Mouse (Mus musculus): ENCODE data around the gene Kcnmb1. TPM values are rescaled to one million over a fixed set of nuclear protein-coding genes. Genes with fewer than 3 reads are reported as not detected.

Kcnmb1 gene
- polyA plus RNA-seq, 1 experiment from 2014 or later = 2.1 TPM

DNA sequence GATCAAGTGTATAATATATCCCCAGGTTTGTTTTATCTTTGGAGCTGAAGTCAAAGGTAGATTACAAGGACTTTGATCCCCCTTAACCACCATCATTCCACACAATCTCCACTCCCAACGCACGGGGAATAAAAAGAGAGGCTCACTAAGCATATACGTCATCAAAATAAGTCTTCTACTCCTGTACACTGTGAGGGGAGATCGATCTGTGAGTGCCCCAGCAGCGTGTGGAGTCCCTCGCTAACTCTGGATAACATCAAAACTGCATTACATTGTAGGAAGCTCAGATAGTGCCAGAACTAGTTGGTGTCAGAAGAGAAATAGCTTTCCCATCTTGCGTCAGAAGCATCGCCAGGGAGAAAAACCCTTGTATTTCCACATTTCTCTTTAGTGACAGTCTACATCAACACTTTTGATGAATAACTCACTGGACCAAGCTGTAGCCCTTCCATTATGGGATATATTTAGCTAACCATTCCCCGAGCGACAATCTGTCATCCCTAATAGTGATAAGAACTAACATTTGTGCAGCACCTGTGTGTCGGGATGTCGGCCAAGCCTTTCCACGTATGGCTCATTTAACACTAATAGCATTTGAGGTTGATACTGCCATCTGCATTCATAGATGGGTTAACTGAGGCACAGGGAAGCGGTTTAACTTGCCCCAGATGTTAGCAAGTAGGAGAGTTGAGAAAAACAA is 11.7 kb downstream of the Kcnmb1 start:
- Histone ChIP-seq H3K4me2 (ENCODE audit: low read depth, low read length) (no peak overlapping the region), H3K27me3 (replicated peaks; ENCODE audit: control insufficient read depth, insufficient read depth, low read length) (no peaks in the 10 kb centered on the region), H3K9ac (ENCODE audit: low read depth, low read length) (no peak overlapping the region), H3K27ac (ENCODE audit: low read length) (no peak overlapping the region), H3K4me3 (ENCODE audit: low read length) (no peak overlapping the region), H3K9me3 (ENCODE audit: control insufficient read depth, low read length) (no peaks in the 10 kb centered on the region), H3K4me1 (ENCODE audit: control insufficient read depth, insufficient read depth, low read length) (no peaks in the 10 kb centered on the region; the same call in 1 of the 2 replicates), H3K36me3 (ENCODE audit: control insufficient read depth, insufficient read depth, low read length) (no peaks in the 10 kb centered on the region)
- WGBS = 51% methylated on average over 14 of the region's 14 CpGs
- ATAC-seq = 0 out of 2 replicates have a peak, but pooled peaks have one; percentile 52

DNA sequence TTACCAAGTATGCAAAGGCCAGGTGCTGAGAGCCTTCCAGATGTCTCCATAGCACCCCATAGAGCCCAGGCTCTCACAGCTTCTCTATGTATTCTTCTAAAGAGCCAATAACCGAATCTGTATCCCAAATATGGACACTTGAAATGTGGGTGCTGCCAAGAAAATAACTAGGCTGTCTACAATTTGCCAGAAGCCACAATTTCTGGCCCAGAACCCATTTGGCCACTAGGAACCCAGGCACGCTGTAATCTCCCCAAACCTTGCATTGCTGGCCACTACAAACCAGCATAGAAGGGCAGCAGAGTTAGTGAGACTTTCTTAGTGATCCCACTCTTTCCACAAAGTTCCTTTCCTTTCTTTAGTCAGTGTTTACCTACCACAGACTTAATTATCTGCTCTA is 12.3 kb downstream of the Kcnmb1 start:
- Histone ChIP-seq H3K27ac (ENCODE audit: low read length) (no peak overlapping the region), H3K9me3 (ENCODE audit: control insufficient read depth, low read length) (no peaks in the 10 kb centered on the region), H3K4me1 (ENCODE audit: control insufficient read depth, insufficient read depth, low read length) (no peaks in the 10 kb centered on the region), H3K9ac (ENCODE audit: low read depth, low read length) (no peak overlapping the region), H3K4me2 (ENCODE audit: low read depth, low read length) (no peak overlapping the region), H3K4me3 (ENCODE audit: low read length) (no peak overlapping the region), H3K36me3 (ENCODE audit: control insufficient read depth, insufficient read depth, low read length) (no peaks in the 10 kb centered on the region), H3K27me3 (replicated peaks; ENCODE audit: control insufficient read depth, insufficient read depth, low read length) (no peaks in the 10 kb centered on the region)
- 80% methylated on average over 2 of the region's 2 CpGs for WGBS
- ATAC-seq = no peak

DNA sequence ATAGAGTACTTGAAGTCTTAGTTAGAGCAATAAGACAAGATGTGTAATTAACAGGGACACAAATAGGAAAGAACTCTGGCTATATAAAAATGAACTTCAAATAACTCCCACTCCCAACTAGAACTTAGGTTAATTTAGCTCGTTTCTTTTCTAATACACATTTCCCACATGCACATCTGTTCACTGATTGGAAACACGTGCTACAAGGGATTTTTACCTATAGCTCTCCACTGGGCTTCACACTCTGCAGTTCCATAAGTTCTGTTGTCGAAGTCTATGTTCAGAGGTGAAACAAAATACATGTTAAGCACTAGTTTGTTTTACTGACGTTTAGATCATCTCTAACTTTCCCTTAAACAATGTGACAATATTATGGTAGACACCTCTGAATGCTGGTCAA is 17.3 kb downstream of the Kcnmb1 start:
- no peaks in the 10 kb centered on the region for H3K36me3 ChIP-seq (ENCODE audit: control insufficient read depth, insufficient read depth, low read length)
- no peaks in the 10 kb centered on the region for H3K9me3 ChIP-seq (ENCODE audit: control insufficient read depth, low read length)
- H3K27ac ChIP-seq (ENCODE audit: low read length) = no peak overlapping the region
- ATAC-seq = no peak
- no peak overlapping the region for H3K9ac ChIP-seq (ENCODE audit: low read depth, low read length)
- H3K4me3 ChIP-seq (ENCODE audit: low read length) = no peak overlapping the region
- H3K4me2 ChIP-seq (ENCODE audit: low read depth, low read length) = no peak overlapping the region
- no peaks in the 10 kb centered on the region for H3K4me1 ChIP-seq (ENCODE audit: control insufficient read depth, insufficient read depth, low read length)
- H3K27me3 ChIP-seq (replicated peaks; ENCODE audit: control insufficient read depth, insufficient read depth, low read length) = no peaks in the 10 kb centered on the region
- 74% methylated on average over 4 of the region's 4 CpGs for WGBS

DNA sequence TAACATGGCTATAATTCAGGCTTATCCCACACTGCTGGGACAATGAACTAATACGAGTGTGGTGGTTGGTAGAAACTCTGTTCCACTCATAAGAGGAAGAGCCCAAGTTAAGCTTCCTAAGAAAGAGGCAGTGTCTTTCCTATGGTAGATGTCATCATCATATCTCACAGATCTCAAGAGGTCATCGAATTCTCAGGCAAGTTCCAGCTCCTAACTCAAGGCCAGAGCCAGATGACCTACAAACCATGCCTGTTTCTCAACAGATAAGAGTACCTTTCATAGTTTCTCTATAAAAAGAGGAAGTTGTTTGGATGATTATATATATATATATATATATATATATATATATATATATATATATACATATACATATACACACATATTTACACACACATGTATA is 23.7 kb downstream of the Kcnmb1 start:
- Histone ChIP-seq H3K4me1 (ENCODE audit: control insufficient read depth, insufficient read depth, low read length) (no peaks in the 10 kb centered on the region), H3K4me3 (ENCODE audit: low read length) (no peak overlapping the region), H3K9ac (ENCODE audit: low read depth, low read length) (no peak overlapping the region), H3K4me2 (ENCODE audit: low read depth, low read length) (no peak overlapping the region), H3K36me3 (ENCODE audit: control insufficient read depth, insufficient read depth, low read length) (no peaks in the 10 kb centered on the region), H3K9me3 (ENCODE audit: control insufficient read depth, low read length) (no peaks in the 10 kb centered on the region), H3K27ac (ENCODE audit: low read length) (no peak overlapping the region), H3K27me3 (replicated peaks; ENCODE audit: control insufficient read depth, insufficient read depth, low read length) (no peaks in the 10 kb centered on the region)
- WGBS = 87% methylated on average over 2 of the region's 2 CpGs
- ATAC-seq = no peak

DNA sequence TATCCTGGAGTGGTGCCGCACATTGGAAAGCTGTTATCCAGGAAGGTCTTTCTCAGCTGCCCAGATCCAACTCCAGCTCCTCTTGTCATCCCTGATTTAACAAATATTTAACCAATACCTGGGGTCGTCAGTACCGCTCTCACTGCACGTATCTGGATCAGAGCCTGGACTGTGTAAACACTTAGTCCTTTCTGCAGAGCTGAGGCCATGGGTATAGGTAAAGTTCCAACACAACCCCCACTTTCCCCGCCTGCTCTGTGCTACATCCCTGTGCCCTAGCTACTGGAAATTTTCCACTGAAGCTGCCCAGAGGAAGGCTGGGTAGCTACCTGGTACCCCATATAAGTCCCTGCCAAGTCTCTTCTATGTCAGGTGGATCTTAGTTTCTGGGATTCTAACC is 27.2 kb downstream of the Kcnmb1 start:
- Histone ChIP-seq H3K4me2 (ENCODE audit: low read depth, low read length) (no peak overlapping the region), H3K27ac (ENCODE audit: low read length) (no peak overlapping the region), H3K27me3 (replicated peaks; ENCODE audit: control insufficient read depth, insufficient read depth, low read length) (no peaks in the 10 kb centered on the region), H3K4me1 (ENCODE audit: control insufficient read depth, insufficient read depth, low read length) (peaks cover 7% of the 10 kb centered on the region), H3K4me3 (ENCODE audit: low read length) (no peak overlapping the region), H3K36me3 (ENCODE audit: control insufficient read depth, insufficient read depth, low read length) (no peaks in the 10 kb centered on the region), H3K9me3 (ENCODE audit: control insufficient read depth, low read length) (no peaks in the 10 kb centered on the region), H3K9ac (ENCODE audit: low read depth, low read length) (no peak overlapping the region)
- WGBS = 42% methylated on average over 5 of the region's 5 CpGs
- no peak for ATAC-seq

DNA sequence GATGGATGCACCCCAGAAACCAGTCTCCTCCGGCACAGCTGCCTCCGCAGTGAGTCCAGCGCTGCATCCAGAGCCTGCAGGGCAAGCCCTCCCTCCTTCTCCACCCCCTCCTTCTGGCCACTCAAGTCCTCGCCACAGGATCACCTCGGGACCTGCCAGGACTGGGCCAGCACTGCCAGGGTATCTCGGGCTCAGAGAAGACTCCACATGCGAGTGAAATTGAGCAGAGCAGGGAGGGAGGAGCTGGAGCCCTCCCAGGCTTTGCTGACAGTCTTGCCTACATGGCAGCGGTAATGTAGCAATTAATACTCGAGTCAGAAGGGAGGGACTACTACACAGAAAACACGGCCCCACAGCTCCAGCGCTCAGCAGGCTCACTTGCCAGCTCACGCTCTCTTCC is 30.1 kb downstream of the Kcnmb1 start, which contains the start of gene Kcnip1:
Gene Kcnip1 (minus strand): TSS at position 215 of the 400 bp plus-strand sequence.
- peak within 1 kb of the TSS; percentile 35 for H3K4me2 ChIP-seq (ENCODE audit: low read depth, low read length)
- no peak within 1 kb of the TSS for H3K27ac ChIP-seq (ENCODE audit: low read length)
- no peaks in the 10 kb centered on the region for H3K36me3 ChIP-seq (ENCODE audit: control insufficient read depth, insufficient read depth, low read length)
- peak within 1 kb of the TSS; percentile 44; the same call in 1 of the 2 replicates for H3K9ac ChIP-seq (ENCODE audit: low read depth, low read length)
- H3K4me1 ChIP-seq (ENCODE audit: control insufficient read depth, insufficient read depth, low read length) = peaks cover 7% of the 10 kb centered on the region
- no peaks in the 10 kb centered on the region for H3K9me3 ChIP-seq (ENCODE audit: control insufficient read depth, low read length)
- peak within 1 kb of the TSS; percentile 26 for H3K4me3 ChIP-seq (ENCODE audit: low read length)
- no peaks in the 10 kb centered on the region for H3K27me3 ChIP-seq (replicated peaks; ENCODE audit: control insufficient read depth, insufficient read depth, low read length)
- peak; percentile 48 for ATAC-seq
- 18% methylated on average over 12 of the region's 12 CpGs for WGBS

DNA sequence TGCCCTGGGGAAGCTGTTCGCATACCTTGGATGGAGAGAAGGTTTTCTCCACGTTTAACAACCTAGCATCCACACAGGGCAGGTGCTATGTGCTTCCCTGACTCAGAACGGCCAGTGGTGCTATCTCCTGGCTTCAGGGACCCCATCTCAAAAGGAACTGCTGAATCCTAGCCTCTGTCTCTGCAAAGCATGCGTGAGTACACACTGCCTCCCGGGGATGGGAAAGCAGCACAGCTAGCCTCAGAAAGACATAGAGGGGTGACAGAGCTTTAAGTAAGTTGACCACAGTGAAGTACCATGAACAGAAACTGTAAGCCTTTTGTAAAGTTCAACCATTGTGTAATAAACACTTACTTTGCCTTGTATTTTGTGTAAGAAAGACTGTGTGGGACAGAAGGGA is 30.7 kb downstream of the Kcnmb1 start:
- no peaks in the 10 kb centered on the region for H3K36me3 ChIP-seq (ENCODE audit: control insufficient read depth, insufficient read depth, low read length)
- peaks cover 7% of the 10 kb centered on the region for H3K4me1 ChIP-seq (ENCODE audit: control insufficient read depth, insufficient read depth, low read length)
- WGBS = 50% methylated on average over 5 of the region's 5 CpGs
- no peak overlapping the region for H3K4me3 ChIP-seq (ENCODE audit: low read length)
- H3K9ac ChIP-seq (ENCODE audit: low read depth, low read length) = no peak overlapping the region; the same call in 1 of the 2 replicates
- H3K4me2 ChIP-seq (ENCODE audit: low read depth, low read length) = peak overlapping the region; percentile 2; the same call in 1 of the 2 replicates
- H3K9me3 ChIP-seq (ENCODE audit: control insufficient read depth, low read length) = no peaks in the 10 kb centered on the region
- no peaks in the 10 kb centered on the region for H3K27me3 ChIP-seq (replicated peaks; ENCODE audit: control insufficient read depth, insufficient read depth, low read length)
- no peak for ATAC-seq
- no peak overlapping the region for H3K27ac ChIP-seq (ENCODE audit: low read length)

DNA sequence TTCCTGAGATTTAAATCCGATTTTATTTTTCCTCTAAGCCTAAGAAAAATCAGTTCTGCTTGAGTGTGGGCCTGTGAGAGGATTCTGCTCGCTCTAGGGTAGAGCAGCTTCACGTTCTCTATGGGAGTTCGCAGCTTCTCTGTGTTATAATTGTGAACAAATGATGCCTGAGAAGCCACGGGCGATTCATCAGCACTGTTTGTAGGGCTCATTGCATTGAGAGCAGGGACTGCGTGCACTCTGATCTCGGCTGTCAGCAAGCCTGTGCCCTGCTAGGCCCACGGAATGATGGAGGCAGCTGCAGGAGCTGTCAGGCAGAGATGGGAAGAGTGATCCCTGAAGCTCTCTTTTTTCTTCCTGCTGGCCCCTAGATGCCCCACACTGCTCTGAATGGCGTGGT is 35.4 kb downstream of the Kcnmb1 start:
- no peak overlapping the region for H3K9ac ChIP-seq (ENCODE audit: low read depth, low read length)
- H3K9me3 ChIP-seq (ENCODE audit: control insufficient read depth, low read length) = no peaks in the 10 kb centered on the region
- no peaks in the 10 kb centered on the region for H3K36me3 ChIP-seq (ENCODE audit: control insufficient read depth, insufficient read depth, low read length)
- no peak overlapping the region for H3K4me3 ChIP-seq (ENCODE audit: low read length)
- H3K27me3 ChIP-seq (replicated peaks; ENCODE audit: control insufficient read depth, insufficient read depth, low read length) = no peaks in the 10 kb centered on the region
- H3K4me1 ChIP-seq (ENCODE audit: control insufficient read depth, insufficient read depth, low read length) = peaks cover 7% of the 10 kb centered on the region
- 74% methylated on average over 10 of the region's 10 CpGs for WGBS
- ATAC-seq = no peak
- no peak overlapping the region for H3K4me2 ChIP-seq (ENCODE audit: low read depth, low read length)
- H3K27ac ChIP-seq (ENCODE audit: low read length) = no peak overlapping the region

DNA sequence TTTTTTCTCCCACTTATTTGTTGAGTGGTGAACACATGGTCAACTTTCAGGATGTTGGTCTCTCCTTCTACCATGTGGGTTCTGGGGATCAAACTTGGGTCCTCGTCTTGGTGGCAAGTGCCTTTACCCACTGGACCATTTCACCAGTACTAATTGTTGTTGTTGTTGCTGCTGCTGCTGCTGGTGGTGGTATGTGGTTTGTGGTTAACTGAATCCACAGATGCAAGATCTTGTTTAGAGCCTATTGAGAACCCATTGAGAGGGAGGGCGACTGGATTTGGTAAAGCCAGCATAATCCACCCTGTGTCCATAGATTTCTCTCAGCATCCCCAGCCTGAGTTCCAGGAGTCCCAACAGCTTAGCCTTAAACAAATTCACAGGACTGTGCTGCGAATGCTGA is 37.6 kb downstream of the Kcnmb1 start:
- no peak overlapping the region for H3K9ac ChIP-seq (ENCODE audit: low read depth, low read length)
- H3K27ac ChIP-seq (ENCODE audit: low read length) = no peak overlapping the region
- WGBS = 79% methylated on average over 3 of the region's 3 CpGs
- H3K36me3 ChIP-seq (ENCODE audit: control insufficient read depth, insufficient read depth, low read length) = no peaks in the 10 kb centered on the region
- H3K27me3 ChIP-seq (replicated peaks; ENCODE audit: control insufficient read depth, insufficient read depth, low read length) = no peaks in the 10 kb centered on the region
- no peaks in the 10 kb centered on the region for H3K9me3 ChIP-seq (ENCODE audit: control insufficient read depth, low read length)
- H3K4me2 ChIP-seq (ENCODE audit: low read depth, low read length) = no peak overlapping the region
- ATAC-seq = no peak
- no peak overlapping the region for H3K4me3 ChIP-seq (ENCODE audit: low read length)
- H3K4me1 ChIP-seq (ENCODE audit: control insufficient read depth, insufficient read depth, low read length) = no peaks in the 10 kb centered on the region
